Mouse (Mus musculus): ENCODE measurements around the gene Sash1. TPM values are rescaled to one million over a fixed set of nuclear protein-coding genes. Genes with fewer than 3 reads are reported as not detected.

Gene Sash1
- polyA plus RNA-seq, 1 experiment from 2014 or later = 6.5 TPM

DNA sequence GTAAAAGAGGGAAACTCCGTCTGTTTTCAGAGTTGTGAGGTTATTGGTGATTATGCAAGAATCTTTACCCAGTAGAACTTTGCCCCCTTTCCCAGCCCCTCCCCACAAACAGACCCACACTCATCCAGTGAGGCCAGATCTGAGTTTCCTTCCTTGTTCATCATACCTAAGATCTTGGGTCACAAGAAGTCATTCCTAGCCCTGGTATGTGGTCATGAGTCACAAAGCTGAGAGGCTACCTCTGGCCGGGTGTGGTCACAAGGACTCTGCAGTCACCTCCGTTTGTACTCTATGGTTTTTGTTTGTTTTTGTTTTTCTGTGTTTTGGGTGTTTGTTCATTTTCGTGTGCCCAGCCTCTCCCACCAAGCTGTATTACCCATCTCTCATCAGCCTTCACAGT is 4.6 kb upstream of the Sash1 start:
- Histone ChIP-seq H3K9me3 (no peaks in the 10 kb centered on the region), H3K27ac (no peak overlapping the region), H3K4me3 (no peak overlapping the region), H3K9ac (no peak overlapping the region), H3K36me3 (no peaks in the 10 kb centered on the region), H3K27me3 (no peaks in the 10 kb centered on the region), H3K4me2 (replicated peaks) (no peak overlapping the region), H3K4me1 (peaks cover 6% of the 10 kb centered on the region; the same call in 1 of the 2 replicates)
- WGBS = 78% methylated on average over 4 of the region's 4 CpGs
- ATAC-seq (ENCODE audit: low FRiP score, low read depth) = no peak

DNA sequence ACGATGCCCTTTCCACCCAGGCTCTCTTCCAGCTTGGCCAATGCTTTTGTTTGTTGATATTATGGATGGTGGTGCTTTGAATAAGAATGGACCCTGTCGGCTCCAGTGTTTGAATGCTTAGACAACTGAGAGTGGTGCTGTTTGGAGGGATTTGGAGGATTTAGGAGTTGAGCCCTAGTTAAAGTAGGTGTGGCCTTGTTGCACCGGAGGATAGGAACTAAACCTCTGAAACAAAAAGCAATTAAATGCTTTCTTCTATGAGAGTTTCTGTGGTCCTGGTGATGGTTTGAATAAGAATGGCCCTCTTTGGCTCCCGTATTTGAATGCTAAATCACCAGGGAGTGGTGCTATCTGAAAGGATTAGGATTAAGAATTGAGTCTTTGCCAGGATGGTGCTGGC is 3.5 kb upstream of the Sash1 start:
- no peaks in the 10 kb centered on the region for H3K36me3 ChIP-seq
- no peaks in the 10 kb centered on the region for H3K27me3 ChIP-seq
- H3K4me1 ChIP-seq = peaks cover 14% of the 10 kb centered on the region; the same call in 1 of the 2 replicates
- 72% methylated on average over 4 of the region's 4 CpGs for WGBS
- ATAC-seq (ENCODE audit: low FRiP score, low read depth) = no peak
- H3K9ac ChIP-seq = no peak overlapping the region
- H3K4me3 ChIP-seq = no peak overlapping the region
- H3K9me3 ChIP-seq = no peaks in the 10 kb centered on the region
- H3K4me2 ChIP-seq (replicated peaks) = no peak overlapping the region
- no peak overlapping the region for H3K27ac ChIP-seq

DNA sequence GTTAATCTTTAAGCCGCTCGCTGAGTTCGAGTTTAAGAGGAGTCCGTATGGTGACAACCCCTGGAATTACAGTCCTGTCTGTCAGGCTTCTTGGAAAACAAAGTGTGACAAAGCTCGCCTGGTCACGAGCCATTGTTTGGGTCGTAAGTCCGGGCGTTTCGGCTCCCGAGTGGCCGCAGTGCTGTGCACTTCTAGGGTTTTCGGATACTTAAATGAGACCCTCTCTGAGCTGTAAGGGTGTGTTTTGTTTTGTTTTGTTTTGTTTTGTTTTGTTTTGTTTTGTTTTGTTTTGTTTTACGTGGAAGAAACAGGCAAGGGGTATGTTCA is 621 bp upstream of the Sash1 start:
- Histone ChIP-seq H3K9me3 (no peaks in the 10 kb centered on the region), H3K9ac (peak overlapping the region; percentile 89), H3K36me3 (no peaks in the 10 kb centered on the region), H3K4me1 (peaks cover 38% of the 10 kb centered on the region), H3K27ac (peak overlapping the region; percentile 96), H3K4me3 (peak overlapping the region; percentile 81), H3K27me3 (no peaks in the 10 kb centered on the region), H3K4me2 (replicated peaks) (peak overlapping the region; percentile 77)
- WGBS = under 1% methylated on average over 14 of the region's 14 CpGs
- ATAC-seq (ENCODE audit: low FRiP score, low read depth) = no peak

DNA sequence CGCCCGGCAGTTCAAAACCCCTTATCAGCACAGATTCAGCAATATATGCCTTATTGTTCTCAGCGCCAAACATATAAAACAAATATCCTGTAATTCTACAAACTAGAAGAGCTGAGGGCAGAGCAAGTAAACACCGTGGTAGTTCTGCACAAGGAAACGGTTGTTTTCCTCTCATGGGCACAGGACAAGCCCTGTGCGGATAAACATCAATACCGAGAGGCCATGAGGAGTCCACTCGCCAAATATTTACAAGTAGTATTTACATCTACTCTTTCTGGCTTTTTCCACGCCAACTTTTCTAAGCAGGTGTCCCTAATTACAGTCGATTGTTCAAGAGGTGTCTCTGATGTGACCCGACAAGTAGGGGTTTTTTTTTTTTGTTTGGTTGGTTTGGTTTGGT is 669 bp downstream of the Sash1 start:
- peak overlapping the region; percentile 96; the same call in 1 of the 2 replicates for H3K27ac ChIP-seq
- H3K9ac ChIP-seq = peak overlapping the region; percentile 89
- 2% methylated on average over 11 of the region's 11 CpGs for WGBS
- H3K4me2 ChIP-seq (replicated peaks) = peak overlapping the region; percentile 77
- ATAC-seq (ENCODE audit: low FRiP score, low read depth) = no peak
- peaks cover 42% of the 10 kb centered on the region for H3K4me1 ChIP-seq
- no peaks in the 10 kb centered on the region for H3K9me3 ChIP-seq
- no peaks in the 10 kb centered on the region for H3K36me3 ChIP-seq
- H3K27me3 ChIP-seq = no peaks in the 10 kb centered on the region
- H3K4me3 ChIP-seq = peak overlapping the region; percentile 81

DNA sequence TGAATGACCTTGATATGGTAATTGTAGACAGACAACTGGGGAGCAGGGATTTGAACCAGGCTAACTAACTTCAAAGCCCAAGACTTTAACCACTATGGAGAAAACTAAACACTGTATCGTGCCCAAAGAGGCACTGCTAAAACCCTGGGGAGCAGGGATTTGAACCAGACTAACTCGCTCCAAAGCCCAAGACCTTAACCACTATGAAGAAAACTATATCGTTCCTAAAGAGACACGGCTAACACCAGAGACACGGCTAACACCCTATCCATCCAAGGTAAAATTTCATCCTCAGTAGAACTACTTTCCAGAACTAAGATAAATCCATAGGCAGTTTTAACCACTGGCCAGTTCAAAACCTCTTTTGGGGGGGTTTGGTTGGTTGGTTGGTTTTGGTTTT is 1.3 kb downstream of the Sash1 start:
- Histone ChIP-seq H3K27me3 (no peaks in the 10 kb centered on the region), H3K9me3 (no peaks in the 10 kb centered on the region), H3K4me3 (peak overlapping the region; percentile 81), H3K9ac (no peak overlapping the region), H3K4me2 (replicated peaks) (peak overlapping the region; percentile 77), H3K36me3 (no peaks in the 10 kb centered on the region), H3K4me1 (peaks cover 42% of the 10 kb centered on the region), H3K27ac (no peak overlapping the region)
- ATAC-seq (ENCODE audit: low FRiP score, low read depth) = no peak
- WGBS = 28% methylated on average over 5 of the region's 5 CpGs

DNA sequence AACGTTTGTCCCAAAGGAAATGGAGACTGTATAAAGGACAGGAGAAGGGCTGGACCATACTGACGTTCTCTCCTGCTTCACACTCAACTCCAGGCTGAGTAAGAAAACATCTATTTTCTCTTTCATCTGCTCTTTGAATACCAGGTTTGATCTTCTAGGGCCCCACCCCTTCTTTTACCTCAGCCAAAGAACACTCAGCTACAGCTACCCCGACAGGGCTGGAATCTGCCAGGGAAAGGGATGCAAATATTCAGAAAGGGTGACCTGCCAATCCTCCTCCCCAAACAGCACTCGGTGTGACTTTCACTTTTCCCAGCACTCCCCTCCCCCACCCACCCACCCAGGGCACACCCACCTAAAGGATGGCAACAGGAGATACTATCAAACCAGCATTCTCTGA is 2.2 kb downstream of the Sash1 start:
- ATAC-seq (ENCODE audit: low FRiP score, low read depth) = no peak
- Histone ChIP-seq H3K36me3 (no peaks in the 10 kb centered on the region), H3K4me3 (peak overlapping the region; percentile 81), H3K4me1 (peaks cover 42% of the 10 kb centered on the region), H3K27ac (no peak overlapping the region), H3K9me3 (no peaks in the 10 kb centered on the region), H3K27me3 (no peaks in the 10 kb centered on the region), H3K4me2 (replicated peaks) (peak overlapping the region; percentile 77), H3K9ac (peak overlapping the region; percentile 19; the same call in 1 of the 2 replicates)
- 8% methylated on average over 4 of the region's 4 CpGs for WGBS

DNA sequence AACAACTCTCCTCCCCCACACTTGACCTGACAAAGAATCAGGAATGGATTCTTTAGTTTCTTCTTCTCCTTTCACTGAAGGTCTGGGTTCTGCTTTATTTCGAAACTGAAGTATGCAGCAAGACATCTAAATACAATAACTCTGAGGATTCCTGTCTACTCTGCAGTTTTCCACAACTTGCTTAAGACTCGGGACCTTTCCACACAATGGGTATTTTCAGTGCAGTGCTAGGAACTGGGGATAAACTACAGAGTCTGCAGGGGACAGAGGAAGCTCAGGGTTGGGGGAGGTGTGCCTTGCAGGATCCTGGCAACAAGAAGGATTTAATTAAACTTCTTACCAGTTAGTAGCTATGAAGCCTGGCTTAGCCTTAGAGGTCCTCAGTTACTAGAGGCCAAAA is 4.1 kb downstream of the Sash1 start:
- Histone ChIP-seq H3K27ac (no peak overlapping the region), H3K4me2 (replicated peaks) (no peak overlapping the region), H3K9ac (no peak overlapping the region), H3K4me3 (no peak overlapping the region), H3K4me1 (peaks cover 37% of the 10 kb centered on the region), H3K9me3 (no peaks in the 10 kb centered on the region), H3K36me3 (peaks cover 1% of the 10 kb centered on the region; the same call in 1 of the 2 replicates), H3K27me3 (no peaks in the 10 kb centered on the region)
- 20% methylated on average over 2 of the region's 2 CpGs for WGBS
- ATAC-seq (ENCODE audit: low FRiP score, low read depth) = no peak

DNA sequence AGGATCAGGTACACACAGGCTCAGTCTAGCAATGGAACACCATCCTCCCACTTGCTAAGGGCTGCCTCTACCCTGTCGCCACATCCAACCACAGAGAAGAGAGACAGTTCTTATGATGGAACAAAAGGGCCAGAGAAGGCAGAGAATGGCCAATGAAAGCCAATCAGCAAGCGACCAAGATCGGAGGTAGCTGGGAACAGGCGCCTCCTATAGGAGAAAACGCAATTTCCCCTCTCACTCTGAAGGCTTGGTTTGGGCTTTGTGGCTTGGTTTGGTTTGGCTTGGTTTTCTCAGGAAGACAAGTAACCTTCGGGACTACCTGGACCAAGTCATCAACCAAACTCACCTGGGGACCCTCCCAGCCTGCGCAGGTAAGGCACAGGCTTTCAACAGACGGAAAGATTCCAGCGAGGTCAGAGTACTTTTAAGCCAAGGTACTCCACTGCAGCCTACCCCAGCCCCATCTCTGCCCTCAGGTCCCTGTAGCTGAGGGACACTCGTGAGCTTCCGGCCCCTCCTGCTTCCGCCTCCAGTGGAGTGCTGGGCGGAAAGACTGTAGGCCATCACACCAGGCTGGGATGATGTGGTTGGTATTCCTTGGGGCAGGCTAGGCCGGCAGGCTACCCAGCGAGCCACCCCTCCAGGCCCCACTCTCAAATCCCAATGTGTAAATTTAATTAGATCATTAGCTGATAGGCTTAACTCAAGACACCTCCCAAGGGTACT is 4.8 kb downstream of the Sash1 start:
- Histone ChIP-seq H3K4me3 (no peak overlapping the region), H3K4me2 (replicated peaks) (no peak overlapping the region), H3K27ac (no peak overlapping the region), H3K9me3 (no peaks in the 10 kb centered on the region; the same call in 1 of the 2 replicates), H3K4me1 (peaks cover 36% of the 10 kb centered on the region), H3K9ac (no peak overlapping the region), H3K27me3 (no peaks in the 10 kb centered on the region), H3K36me3 (peaks cover 6% of the 10 kb centered on the region; the same call in 1 of the 2 replicates)
- no peak for ATAC-seq (ENCODE audit: low FRiP score, low read depth)
- 57% methylated on average over 15 of the region's 15 CpGs for WGBS

DNA sequence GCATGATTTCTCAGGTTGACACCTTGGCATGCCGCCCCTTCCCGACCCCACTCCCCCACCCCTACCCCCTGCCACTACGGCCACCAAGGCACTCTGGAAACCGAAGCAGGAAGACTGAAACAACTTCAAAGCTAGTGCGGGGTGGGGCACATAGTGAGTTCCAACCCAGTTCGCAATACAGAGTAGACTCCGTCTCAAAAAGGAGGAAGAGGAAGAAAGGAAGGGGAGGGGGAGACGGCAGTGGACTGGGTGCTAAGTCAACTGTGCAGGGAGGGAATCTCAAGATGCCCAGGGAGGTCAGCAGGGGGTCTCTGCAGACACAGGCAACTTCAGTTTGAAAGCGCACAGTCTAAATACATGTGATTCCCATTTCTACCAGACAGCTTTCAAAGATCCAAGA is 7.0 kb downstream of the Sash1 start:
- Histone ChIP-seq H3K4me3 (no peak overlapping the region), H3K27me3 (no peaks in the 10 kb centered on the region), H3K9ac (no peak overlapping the region), H3K4me2 (replicated peaks) (no peak overlapping the region), H3K9me3 (no peaks in the 10 kb centered on the region; the same call in 1 of the 2 replicates), H3K36me3 (peaks cover 6% of the 10 kb centered on the region; the same call in 1 of the 2 replicates), H3K27ac (no peak overlapping the region), H3K4me1 (peaks cover 23% of the 10 kb centered on the region)
- 37% methylated on average over 9 of the region's 9 CpGs for WGBS
- no peak for ATAC-seq (ENCODE audit: low FRiP score, low read depth)

DNA sequence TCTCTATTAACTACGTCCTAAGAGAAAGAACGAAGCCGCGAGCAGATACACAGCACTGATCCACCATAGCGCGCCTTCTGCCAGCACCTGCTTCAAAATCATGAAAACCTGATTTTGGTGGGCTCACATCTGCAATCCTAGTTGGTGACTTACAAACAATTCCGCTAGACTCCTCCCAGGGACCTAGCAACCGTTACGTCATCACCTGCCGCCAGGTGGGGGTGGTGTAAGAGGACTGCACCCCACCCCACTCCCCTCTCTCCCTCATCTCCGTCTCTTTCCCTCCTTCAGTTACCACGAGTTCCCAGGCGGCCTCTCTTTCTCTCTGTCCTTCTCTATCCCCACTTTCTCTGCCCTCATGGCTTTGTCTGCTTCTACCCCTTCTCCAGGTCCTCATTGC is 7.5 kb downstream of the Sash1 start:
- Histone ChIP-seq H3K9ac (no peak overlapping the region), H3K27me3 (no peaks in the 10 kb centered on the region), H3K4me1 (peaks cover 18% of the 10 kb centered on the region), H3K9me3 (no peaks in the 10 kb centered on the region; the same call in 1 of the 2 replicates), H3K4me3 (no peak overlapping the region), H3K4me2 (replicated peaks) (no peak overlapping the region), H3K36me3 (peaks cover 6% of the 10 kb centered on the region; the same call in 1 of the 2 replicates), H3K27ac (no peak overlapping the region)
- no peak for ATAC-seq (ENCODE audit: low FRiP score, low read depth)
- WGBS = 74% methylated on average over 13 of the region's 13 CpGs

DNA sequence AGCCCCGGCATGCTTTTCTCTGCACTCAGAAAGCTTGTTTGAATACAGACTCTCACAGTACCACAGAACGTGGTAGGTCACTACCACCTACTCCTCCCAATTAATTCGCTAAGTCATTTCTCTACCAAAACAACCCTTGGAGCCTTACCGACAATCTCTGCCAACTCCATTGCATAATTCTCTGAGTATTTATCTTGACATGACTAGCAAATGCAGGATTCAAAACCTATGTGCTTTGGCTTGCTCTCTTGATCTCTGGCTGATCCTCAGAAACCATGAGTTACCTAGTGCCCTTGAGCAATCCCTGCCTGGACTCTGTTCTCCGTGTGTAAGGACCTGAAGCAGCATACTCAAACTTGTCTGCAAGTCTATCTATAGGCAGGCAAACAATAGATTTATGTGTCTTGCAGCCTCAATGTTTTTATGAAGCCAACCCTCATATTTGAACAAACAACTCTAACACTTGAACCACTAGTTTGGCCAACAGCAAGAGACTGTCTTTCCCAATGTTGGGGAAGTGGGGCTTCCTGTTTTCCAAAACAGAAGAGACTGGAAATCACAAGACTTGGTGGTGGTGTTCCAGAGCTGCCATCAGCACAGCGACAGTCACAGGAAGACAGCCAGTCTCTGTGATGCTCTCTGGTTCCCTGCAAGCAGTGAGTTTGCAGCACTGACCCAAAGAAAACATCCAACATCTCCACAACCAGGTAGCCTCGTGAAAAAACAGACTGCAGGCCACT is 12.1 kb downstream of the Sash1 start:
- no peaks in the 10 kb centered on the region for H3K27me3 ChIP-seq
- no peaks in the 10 kb centered on the region; the same call in 1 of the 2 replicates for H3K9me3 ChIP-seq
- no peaks in the 10 kb centered on the region for H3K4me1 ChIP-seq
- no peak overlapping the region for H3K4me2 ChIP-seq (replicated peaks)
- H3K4me3 ChIP-seq = no peak overlapping the region
- ATAC-seq (ENCODE audit: low FRiP score, low read depth) = no peak
- no peak overlapping the region for H3K27ac ChIP-seq
- no peak overlapping the region for H3K9ac ChIP-seq
- peaks cover 6% of the 10 kb centered on the region; the same call in 1 of the 2 replicates for H3K36me3 ChIP-seq
- WGBS = 81% methylated on average over 7 of the region's 7 CpGs

DNA sequence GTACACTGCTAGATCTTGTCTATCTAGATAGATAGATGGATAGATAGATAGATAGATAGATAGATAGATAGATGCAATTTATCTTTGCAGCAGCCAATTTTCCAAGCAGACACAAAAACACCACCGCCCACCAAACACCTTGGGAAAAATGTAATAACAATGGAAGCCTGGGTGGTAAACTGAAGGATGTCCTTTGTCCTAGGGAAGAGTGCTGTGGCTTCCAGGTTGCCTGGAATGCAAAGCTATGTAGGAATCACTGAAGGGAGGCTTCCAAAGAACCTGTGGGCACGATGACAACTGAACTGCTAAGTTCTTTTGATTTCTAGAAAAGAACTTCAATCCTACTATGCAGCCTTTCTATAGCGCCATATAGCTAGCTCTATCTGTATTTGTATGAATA is 13.1 kb downstream of the Sash1 start:
- H3K27ac ChIP-seq = no peak overlapping the region
- no peak overlapping the region for H3K9ac ChIP-seq
- no peak overlapping the region for H3K4me2 ChIP-seq (replicated peaks)
- H3K9me3 ChIP-seq = no peaks in the 10 kb centered on the region; the same call in 1 of the 2 replicates
- no peak overlapping the region for H3K4me3 ChIP-seq
- 91% methylated on average over 3 of the region's 3 CpGs for WGBS
- peaks cover 6% of the 10 kb centered on the region; the same call in 1 of the 2 replicates for H3K36me3 ChIP-seq
- no peak for ATAC-seq (ENCODE audit: low FRiP score, low read depth)
- 0 out of 2 replicates have a peak, but pooled peaks cover 2% of the 10 kb centered on the region for H3K4me1 ChIP-seq
- H3K27me3 ChIP-seq = no peaks in the 10 kb centered on the region

Measured in limb, embryonic 13.5 days (tissue).